Mouse (Mus musculus) ES-Bruce4 (cell line): ENCODE measurements around the gene Fubp3.

Experiments
- CTCF ChIP-seq: IDR thresholded peaks from one replicate; pipeline ENCODE4 v1.8.1; 2011; ENCODE audit warnings: low read depth, low read length
- EP300 ChIP-seq: IDR thresholded peaks from 2 replicates; pipeline ENCODE4 v1.6.1; 2011; ENCODE audit warnings: low read depth, low read length; ENCODE audit not compliant: insufficient read depth

- TF ChIP-seq EP300, result no peak
- no peak for TF ChIP-seq CTCF
Observed at GRCm38 (mm10) chr2:31636138-31636741, 63.8 kb downstream of the Fubp3 start.
